Mouse (Mus musculus): ENCODE results near the gene Plekhb2. TPM values are rescaled to one million over a fixed set of nuclear protein-coding genes. Genes with fewer than 3 reads are reported as not detected.
A peak's percentile ranks its signal among the peaks of the same experiment; 100 is the strongest.

The Plekhb2 gene
- polyA plus RNA-seq, 1 experiment from 2014 or later = 58.0 TPM

DNA sequence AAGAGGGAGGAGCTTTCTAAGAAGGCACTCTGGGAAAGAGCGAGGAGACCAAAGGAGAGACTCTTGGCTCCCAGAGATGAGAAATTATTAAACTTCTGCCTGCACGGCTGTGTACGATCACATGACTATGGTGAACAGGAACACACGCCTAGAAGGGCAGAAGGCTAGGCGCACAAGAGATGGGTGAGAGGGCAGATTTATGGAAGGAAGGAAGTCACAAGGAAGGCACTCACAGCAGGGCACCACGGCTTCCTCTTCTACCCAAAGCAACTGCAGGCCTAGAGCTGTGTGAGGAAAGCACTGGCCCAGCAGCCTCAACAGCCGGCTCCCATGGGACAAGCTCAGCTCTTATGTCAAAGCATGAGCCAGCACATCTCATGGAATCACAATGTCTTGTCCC, 21.9 kb upstream of the Plekhb2 start:
- Histone ChIP-seq H3K9ac (replicated peaks; ENCODE audit: low read length) (no peak overlapping the region), H3K9me3 (ENCODE audit: low read length) (0 out of 2 replicates have a peak, but pooled peaks cover under 1% of the 10 kb centered on the region), H3K4me2 (replicated peaks; ENCODE audit: low read depth, low read length) (no peak overlapping the region), H3K27me3 (ENCODE audit: insufficient read depth, low read length) (no peaks in the 10 kb centered on the region), H3K4me3 (ENCODE audit: low read length) (no peak overlapping the region), H3K36me3 (ENCODE audit: insufficient read depth, low read length) (peaks cover 41% of the 10 kb centered on the region), H3K4me1 (ENCODE audit: insufficient read depth, low read length) (peaks cover 10% of the 10 kb centered on the region; the same call in 1 of the 2 replicates), H3K27ac (ENCODE audit: low read length) (no peak overlapping the region)
- 76% methylated on average over 7 of the region's 7 CpGs for WGBS
- ATAC-seq (ENCODE audit: low FRiP score, low TSS enrichment) = 0 out of 2 replicates have a peak, but pooled peaks have one; percentile 55

DNA sequence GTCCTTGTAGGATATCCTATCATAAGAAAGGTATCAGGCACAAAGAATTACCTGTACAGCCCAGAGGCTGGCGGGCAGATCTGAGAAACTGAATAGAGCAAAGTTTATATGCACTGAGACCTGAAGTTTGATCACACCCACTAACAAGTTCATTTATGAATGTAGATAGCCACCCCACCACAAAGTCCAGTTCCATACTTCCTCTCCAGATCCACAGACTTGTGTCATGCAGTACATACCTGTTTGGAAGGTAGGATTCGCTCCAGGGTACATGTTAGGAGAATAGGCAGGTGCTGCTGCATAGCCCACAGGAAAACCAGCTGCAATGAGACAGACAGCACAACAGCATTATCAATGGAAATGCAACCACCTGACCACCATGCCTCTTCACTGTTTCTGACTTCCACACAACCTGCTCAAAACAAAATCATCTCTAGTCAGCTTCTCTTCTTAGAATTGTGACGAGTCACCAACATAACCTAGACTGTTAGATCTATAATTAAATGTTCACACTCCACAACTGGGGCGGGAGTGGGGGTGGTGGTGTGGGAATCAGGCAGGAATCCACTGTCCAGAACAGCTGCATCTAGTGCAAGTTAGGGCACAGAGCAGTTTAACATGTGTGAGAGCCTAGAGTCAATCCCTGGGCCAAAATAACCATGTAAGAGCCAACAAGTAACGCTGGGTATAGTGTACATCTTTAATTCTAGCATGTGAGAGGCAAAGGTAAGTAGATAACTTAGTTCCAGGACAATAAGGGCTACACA, 21.1 kb upstream of the Plekhb2 start:
- Histone ChIP-seq H3K4me3 (ENCODE audit: low read length) (no peak overlapping the region), H3K4me2 (replicated peaks; ENCODE audit: low read depth, low read length) (no peak overlapping the region), H3K9ac (replicated peaks; ENCODE audit: low read length) (no peak overlapping the region), H3K4me1 (ENCODE audit: insufficient read depth, low read length) (peaks cover 10% of the 10 kb centered on the region; the same call in 1 of the 2 replicates), H3K36me3 (ENCODE audit: insufficient read depth, low read length) (peaks cover 38% of the 10 kb centered on the region), H3K27ac (ENCODE audit: low read length) (no peak overlapping the region), H3K9me3 (ENCODE audit: low read length) (no peaks in the 10 kb centered on the region), H3K27me3 (ENCODE audit: insufficient read depth, low read length) (no peaks in the 10 kb centered on the region)
- WGBS = 89% methylated on average over 5 of the region's 5 CpGs
- no peak for ATAC-seq (ENCODE audit: low FRiP score, low TSS enrichment)

DNA sequence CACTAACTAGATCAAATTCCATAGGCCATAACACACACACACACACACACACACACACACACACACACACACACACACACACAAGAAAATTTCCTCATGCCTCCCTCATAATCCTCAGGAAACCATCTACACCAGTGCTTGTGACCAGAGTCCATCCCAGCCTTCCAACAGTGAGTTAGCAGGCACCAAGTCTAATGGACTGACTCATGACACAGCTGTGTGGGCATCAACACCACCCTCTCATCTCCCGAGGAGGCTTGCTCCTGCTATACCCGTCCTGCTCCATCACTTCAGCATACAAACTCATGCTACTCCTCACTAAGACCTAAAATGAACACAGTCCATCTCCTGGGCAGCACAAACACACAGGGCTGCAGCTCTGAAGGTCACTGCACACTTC, 18.8 kb upstream of the Plekhb2 start:
- no peak overlapping the region for H3K4me3 ChIP-seq (ENCODE audit: low read length)
- H3K4me1 ChIP-seq (ENCODE audit: insufficient read depth, low read length) = peaks cover 10% of the 10 kb centered on the region; the same call in 1 of the 2 replicates
- WGBS = 56% methylated on average over 2 of the region's 2 CpGs
- no peak for ATAC-seq (ENCODE audit: low FRiP score, low TSS enrichment)
- no peaks in the 10 kb centered on the region for H3K9me3 ChIP-seq (ENCODE audit: low read length)
- no peak overlapping the region for H3K27ac ChIP-seq (ENCODE audit: low read length)
- peaks cover 48% of the 10 kb centered on the region for H3K36me3 ChIP-seq (ENCODE audit: insufficient read depth, low read length)
- H3K9ac ChIP-seq (replicated peaks; ENCODE audit: low read length) = no peak overlapping the region
- no peak overlapping the region for H3K4me2 ChIP-seq (replicated peaks; ENCODE audit: low read depth, low read length)
- H3K27me3 ChIP-seq (ENCODE audit: insufficient read depth, low read length) = no peaks in the 10 kb centered on the region

DNA sequence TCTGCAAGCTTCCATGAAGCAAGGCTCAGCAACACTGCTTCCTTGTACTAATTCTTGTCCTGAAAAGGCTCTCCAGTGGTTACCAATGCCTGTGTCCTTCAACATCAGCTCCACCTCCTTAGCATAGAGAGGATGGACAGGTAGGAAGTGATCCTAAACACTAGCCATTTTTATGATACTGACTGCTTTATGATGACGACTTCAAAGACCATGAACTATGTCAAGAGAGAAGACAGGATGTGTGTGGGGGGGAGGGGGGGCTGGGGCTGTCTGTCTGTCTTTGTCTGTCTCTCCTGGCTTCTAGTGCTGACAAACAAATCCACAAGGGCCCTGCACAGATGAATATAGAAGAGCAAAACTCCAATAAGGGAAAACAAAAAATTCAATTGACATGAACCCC, 18.4 kb upstream of the Plekhb2 start:
- no peak overlapping the region for H3K4me3 ChIP-seq (ENCODE audit: low read length)
- H3K4me1 ChIP-seq (ENCODE audit: insufficient read depth, low read length) = peaks cover 10% of the 10 kb centered on the region; the same call in 1 of the 2 replicates
- no peaks in the 10 kb centered on the region for H3K9me3 ChIP-seq (ENCODE audit: low read length)
- H3K4me2 ChIP-seq (replicated peaks; ENCODE audit: low read depth, low read length) = no peak overlapping the region
- ATAC-seq (ENCODE audit: low FRiP score, low TSS enrichment) = no peak
- H3K36me3 ChIP-seq (ENCODE audit: insufficient read depth, low read length) = peaks cover 48% of the 10 kb centered on the region
- no peak overlapping the region for H3K27ac ChIP-seq (ENCODE audit: low read length)
- WGBS = 43% methylated on average over 1 of the region's 1 CpGs
- no peak overlapping the region for H3K9ac ChIP-seq (replicated peaks; ENCODE audit: low read length)
- no peaks in the 10 kb centered on the region for H3K27me3 ChIP-seq (ENCODE audit: insufficient read depth, low read length)

DNA sequence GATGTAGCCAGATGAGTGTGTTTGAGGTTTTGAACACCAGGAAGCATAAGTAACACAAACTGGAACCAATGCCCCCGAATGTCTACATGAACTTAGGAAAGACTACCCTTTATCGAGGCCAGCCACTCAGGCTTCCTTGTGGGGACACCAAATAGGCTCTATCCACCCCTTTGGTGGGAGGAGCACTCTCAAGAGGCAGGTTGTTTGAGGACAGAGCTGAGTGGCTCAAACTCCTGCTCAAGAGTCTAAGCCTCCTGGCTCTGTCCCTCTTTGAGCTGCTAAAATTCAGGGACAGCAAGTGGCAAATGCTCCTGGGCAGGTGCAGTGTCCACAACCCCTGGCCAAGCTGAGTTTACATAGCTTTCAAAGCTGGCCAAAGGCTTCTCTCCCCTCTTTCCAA, 14.9 kb upstream of the Plekhb2 start:
- ATAC-seq (ENCODE audit: low FRiP score, low TSS enrichment) = no peak
- Histone ChIP-seq H3K27me3 (ENCODE audit: insufficient read depth, low read length) (no peaks in the 10 kb centered on the region), H3K4me3 (ENCODE audit: low read length) (no peak overlapping the region), H3K9ac (replicated peaks; ENCODE audit: low read length) (no peak overlapping the region), H3K27ac (ENCODE audit: low read length) (no peak overlapping the region), H3K9me3 (ENCODE audit: low read length) (no peaks in the 10 kb centered on the region), H3K4me1 (ENCODE audit: insufficient read depth, low read length) (peaks cover 16% of the 10 kb centered on the region), H3K4me2 (replicated peaks; ENCODE audit: low read depth, low read length) (no peak overlapping the region), H3K36me3 (ENCODE audit: insufficient read depth, low read length) (peaks cover 31% of the 10 kb centered on the region)
- WGBS = 81% methylated on average over 2 of the region's 2 CpGs

DNA sequence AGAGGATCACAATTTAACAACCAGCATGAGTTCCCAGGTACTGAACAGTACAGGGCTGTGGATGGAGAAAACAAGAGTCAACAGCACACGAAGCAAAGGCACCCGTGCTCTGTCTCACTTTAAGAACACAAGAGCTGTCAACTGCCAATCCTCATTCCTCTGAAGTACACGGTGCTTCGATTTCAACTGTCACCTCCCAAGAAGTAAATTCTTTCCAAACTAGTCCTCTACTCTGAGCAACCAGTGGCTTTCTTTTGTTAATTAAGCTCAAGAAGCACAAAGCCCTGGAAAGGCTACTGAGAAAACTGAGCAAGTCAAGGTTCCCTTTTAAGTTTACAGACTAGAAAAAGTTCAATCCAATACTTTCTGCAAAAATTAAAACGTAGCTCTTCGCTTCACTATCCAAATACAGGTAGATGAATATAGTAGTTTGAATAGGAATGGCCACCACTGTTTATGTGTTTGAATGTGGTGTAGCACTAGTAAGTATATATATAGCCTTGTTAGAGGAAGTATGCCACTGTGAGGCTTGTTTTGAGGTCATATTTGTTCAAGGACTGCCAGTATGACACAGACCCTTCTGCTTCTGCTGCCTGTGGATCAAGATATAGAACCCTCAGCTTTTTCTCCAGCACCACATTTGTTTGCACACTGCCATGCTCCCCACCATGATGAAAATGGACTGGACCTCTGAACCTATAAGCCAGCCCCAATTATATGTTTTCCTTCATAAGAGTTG, 11.7 kb upstream of the Plekhb2 start:
- H3K4me1 ChIP-seq (ENCODE audit: insufficient read depth, low read length) = peaks cover 25% of the 10 kb centered on the region
- no peak overlapping the region for H3K27ac ChIP-seq (ENCODE audit: low read length)
- no peaks in the 10 kb centered on the region for H3K9me3 ChIP-seq (ENCODE audit: low read length)
- no peak overlapping the region for H3K4me2 ChIP-seq (replicated peaks; ENCODE audit: low read depth, low read length)
- 72% methylated on average over 6 of the region's 6 CpGs for WGBS
- no peak for ATAC-seq (ENCODE audit: low FRiP score, low TSS enrichment)
- peaks cover 26% of the 10 kb centered on the region for H3K36me3 ChIP-seq (ENCODE audit: insufficient read depth, low read length)
- H3K27me3 ChIP-seq (ENCODE audit: insufficient read depth, low read length) = no peaks in the 10 kb centered on the region
- no peak overlapping the region for H3K9ac ChIP-seq (replicated peaks; ENCODE audit: low read length)
- H3K4me3 ChIP-seq (ENCODE audit: low read length) = no peak overlapping the region

DNA sequence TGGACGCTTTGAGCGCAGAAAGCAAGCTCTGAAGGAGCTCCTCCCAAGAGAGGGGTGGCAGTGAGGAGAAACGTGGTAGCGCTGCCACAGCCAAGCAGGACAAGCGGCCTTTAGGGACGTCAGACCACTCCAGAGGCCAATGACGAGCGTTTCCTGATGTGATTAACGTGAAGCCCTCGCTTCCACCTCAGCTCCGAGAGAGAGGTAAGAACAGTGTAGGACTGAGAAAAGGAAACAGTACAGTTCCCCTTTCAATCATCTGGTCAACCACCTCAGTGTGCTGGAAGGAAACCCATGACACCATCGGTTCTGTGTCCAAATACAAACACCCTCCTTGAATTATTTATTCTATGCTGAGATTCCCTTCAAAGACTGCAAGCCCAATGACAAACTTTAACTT, 10.5 kb upstream of the Plekhb2 start:
- Histone ChIP-seq H3K4me2 (replicated peaks; ENCODE audit: low read depth, low read length) (no peak overlapping the region), H3K4me3 (ENCODE audit: low read length) (no peak overlapping the region), H3K36me3 (ENCODE audit: insufficient read depth, low read length) (peaks cover 16% of the 10 kb centered on the region), H3K4me1 (ENCODE audit: insufficient read depth, low read length) (peaks cover 28% of the 10 kb centered on the region), H3K9ac (replicated peaks; ENCODE audit: low read length) (no peak overlapping the region), H3K27ac (ENCODE audit: low read length) (no peak overlapping the region), H3K27me3 (ENCODE audit: insufficient read depth, low read length) (no peaks in the 10 kb centered on the region), H3K9me3 (ENCODE audit: low read length) (no peaks in the 10 kb centered on the region)
- WGBS = 61% methylated on average over 12 of the region's 12 CpGs
- no peak for ATAC-seq (ENCODE audit: low FRiP score, low TSS enrichment)

DNA sequence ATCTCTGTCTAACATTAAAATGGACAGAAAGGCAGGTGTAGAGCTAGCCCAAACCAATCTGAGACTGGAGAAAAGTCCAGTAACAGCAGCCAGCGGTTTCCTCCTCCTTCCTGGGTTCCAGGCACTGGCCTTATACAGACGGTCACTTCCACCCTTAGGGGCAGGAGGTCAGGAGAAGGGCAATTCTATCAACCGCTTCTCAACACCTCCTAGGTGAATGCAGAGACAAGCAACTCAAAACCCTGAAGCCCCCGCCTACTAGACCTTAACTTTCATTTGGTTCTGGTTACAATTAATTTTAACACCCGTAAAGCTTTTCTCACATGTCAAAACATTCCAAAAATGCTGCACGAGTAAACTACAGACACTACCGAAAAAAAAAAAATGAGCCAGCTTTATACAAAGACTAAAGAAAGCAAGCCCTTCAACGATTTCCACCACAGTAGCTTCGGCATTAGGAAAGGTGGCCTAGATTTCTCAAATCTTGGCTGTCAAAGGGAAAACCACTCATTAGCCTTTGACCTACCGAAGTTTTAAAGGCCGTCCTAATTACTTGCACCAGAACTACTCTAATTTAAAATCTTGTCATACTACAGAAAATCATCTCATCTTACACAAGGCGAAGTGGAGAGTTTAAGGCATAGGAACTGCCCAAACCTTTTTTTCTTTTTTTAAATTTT, 7.9 kb upstream of the Plekhb2 start:
- Histone ChIP-seq H3K36me3 (ENCODE audit: insufficient read depth, low read length) (no peaks in the 10 kb centered on the region), H3K9ac (replicated peaks; ENCODE audit: low read length) (peak overlapping the region; percentile 93), H3K27me3 (ENCODE audit: insufficient read depth, low read length) (no peaks in the 10 kb centered on the region), H3K4me3 (ENCODE audit: low read length) (peak overlapping the region; percentile 82), H3K4me2 (replicated peaks; ENCODE audit: low read depth, low read length) (peak overlapping the region; percentile 89), H3K4me1 (ENCODE audit: insufficient read depth, low read length) (peaks cover 28% of the 10 kb centered on the region), H3K9me3 (ENCODE audit: low read length) (no peaks in the 10 kb centered on the region), H3K27ac (ENCODE audit: low read length) (peak overlapping the region; percentile 98)
- no peak for ATAC-seq (ENCODE audit: low FRiP score, low TSS enrichment)
- under 1% methylated on average over 12 of the region's 12 CpGs for WGBS

DNA sequence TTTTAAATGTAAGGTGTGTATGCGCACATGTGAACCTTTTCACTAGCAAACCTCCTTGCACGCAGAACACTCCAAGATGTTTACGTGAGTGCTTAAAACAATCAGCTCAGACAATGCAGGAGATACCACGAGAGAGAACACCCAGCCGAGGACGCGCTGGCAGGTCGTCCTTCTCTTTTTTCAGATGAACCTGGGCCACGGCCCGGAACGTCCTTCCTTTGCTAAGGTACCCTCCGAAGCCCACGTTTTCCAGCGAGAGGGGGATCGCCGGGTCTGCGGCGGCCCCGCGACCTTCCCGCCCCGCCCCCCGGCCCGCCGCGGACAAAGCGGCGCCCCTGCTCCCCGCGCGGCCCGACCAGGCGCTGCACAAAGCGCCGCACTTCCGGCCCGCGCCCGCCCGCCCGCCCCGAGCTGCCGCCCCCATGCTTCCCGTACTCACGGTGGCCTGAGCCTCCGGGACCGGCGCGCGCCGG, 7.4 kb upstream of the Plekhb2 start:
- Histone ChIP-seq H3K4me2 (replicated peaks; ENCODE audit: low read depth, low read length) (peak overlapping the region; percentile 89), H3K27ac (ENCODE audit: low read length) (peak overlapping the region; percentile 98), H3K9ac (replicated peaks; ENCODE audit: low read length) (peak overlapping the region; percentile 93), H3K36me3 (ENCODE audit: insufficient read depth, low read length) (no peaks in the 10 kb centered on the region), H3K4me3 (ENCODE audit: low read length) (peak overlapping the region; percentile 82), H3K9me3 (ENCODE audit: low read length) (no peaks in the 10 kb centered on the region), H3K4me1 (ENCODE audit: insufficient read depth, low read length) (peaks cover 28% of the 10 kb centered on the region), H3K27me3 (ENCODE audit: insufficient read depth, low read length) (no peaks in the 10 kb centered on the region)
- ATAC-seq (ENCODE audit: low FRiP score, low TSS enrichment) = peak; percentile 89
- under 1% methylated on average over 23 of the region's 51 CpGs for WGBS

Measured in kidney, embryonic 16.5 days (tissue).